Mouse (Mus musculus) hindbrain, embryonic 11.5 days (tissue): ENCODE results near the gene Foxp2. TPM values are rescaled to one million over a fixed set of nuclear protein-coding genes. Genes with fewer than 3 reads are reported as not detected.

Source experiments
- ATAC-seq: fragments of 200-750 bp; cut with Nextera tagmentation; 2 replicates; pipeline ENCODE4 v1.8.0; 2017; ENCODE audit warnings: mild to moderate bottlenecking, moderate TSS enrichment, moderate library complexity; ENCODE audit not compliant: low FRiP score
- DNase-seq: peaks from one replicate; pipeline ENCODE4 v3.0.0-alpha.2; 2015; ENCODE audit warnings: low spot score
- H3K27ac ChIP-seq: fragments of 300-500 bp; sonication (generic); 2 replicates; pipeline ENCODE4 v1.5.1; 2014; ENCODE audit warnings: mild to moderate bottlenecking, low read depth, low read length
- H3K27me3 ChIP-seq: fragments of 300-500 bp; sonication (generic); 2 replicates; pipeline ENCODE4 v1.6.1; 2014; ENCODE audit warnings: mild to moderate bottlenecking, low read length, moderate library complexity, mixed read lengths; ENCODE audit not compliant: control insufficient read depth, insufficient read depth
- H3K36me3 ChIP-seq: fragments of 300-500 bp; sonication (generic); 2 replicates; pipeline ENCODE4 v1.6.1; 2014; ENCODE audit warnings: mild to moderate bottlenecking, low read length, moderate library complexity, mixed read lengths; ENCODE audit not compliant: control insufficient read depth, insufficient read depth
- H3K4me1 ChIP-seq: fragments of 300-500 bp; sonication (generic); replicated peaks from 2 replicates; pipeline ENCODE4 v1.6.1; 2014; ENCODE audit warnings: low read length, mixed read lengths; ENCODE audit not compliant: control insufficient read depth, insufficient read depth
- H3K4me2 ChIP-seq: fragments of 300-500 bp; sonication (generic); replicated peaks from 2 replicates; pipeline ENCODE4 v1.6.1; 2014; ENCODE audit warnings: mild to moderate bottlenecking, low read depth, low read length
- H3K4me3 ChIP-seq: fragments of 300-500 bp; sonication (generic); 2 replicates; pipeline ENCODE4 v1.5.1; 2014; ENCODE audit warnings: low read depth, low read length
- H3K9ac ChIP-seq: fragments of 300-500 bp; sonication (generic); 2 replicates; pipeline ENCODE4 v1.6.1; 2014; ENCODE audit warnings: low read depth, low read length
- H3K9me3 ChIP-seq: fragments of 300-500 bp; sonication (generic); 2 replicates; pipeline ENCODE4 v1.6.1; 2016; ENCODE audit warnings: low read length; ENCODE audit not compliant: control insufficient read depth
- WGBS: fragments of 180-500 bp; shearing (Covaris S2); extraction: QIAGEN DNeasy Blood & Tissue Kit; methylation state at CpG from one replicate; pipeline ENCODE4 v1.1.7; 2014; 5-methylcytosine and 5-hydroxymethylcytosine counted together
- polyA plus RNA-seq: library from polyadenylated mRNA; unstranded; fragments of >200 nt; fragmentation: Nextera tagmentation; extraction: Ambion mirVana; gene quantifications from 2 replicates; pipeline ENCODE4 v1.2.1, GENCODE M21; 2014

Foxp2 gene
- polyA plus RNA-seq = 26.4 and 35.6 TPM in 2 replicates

DNA sequence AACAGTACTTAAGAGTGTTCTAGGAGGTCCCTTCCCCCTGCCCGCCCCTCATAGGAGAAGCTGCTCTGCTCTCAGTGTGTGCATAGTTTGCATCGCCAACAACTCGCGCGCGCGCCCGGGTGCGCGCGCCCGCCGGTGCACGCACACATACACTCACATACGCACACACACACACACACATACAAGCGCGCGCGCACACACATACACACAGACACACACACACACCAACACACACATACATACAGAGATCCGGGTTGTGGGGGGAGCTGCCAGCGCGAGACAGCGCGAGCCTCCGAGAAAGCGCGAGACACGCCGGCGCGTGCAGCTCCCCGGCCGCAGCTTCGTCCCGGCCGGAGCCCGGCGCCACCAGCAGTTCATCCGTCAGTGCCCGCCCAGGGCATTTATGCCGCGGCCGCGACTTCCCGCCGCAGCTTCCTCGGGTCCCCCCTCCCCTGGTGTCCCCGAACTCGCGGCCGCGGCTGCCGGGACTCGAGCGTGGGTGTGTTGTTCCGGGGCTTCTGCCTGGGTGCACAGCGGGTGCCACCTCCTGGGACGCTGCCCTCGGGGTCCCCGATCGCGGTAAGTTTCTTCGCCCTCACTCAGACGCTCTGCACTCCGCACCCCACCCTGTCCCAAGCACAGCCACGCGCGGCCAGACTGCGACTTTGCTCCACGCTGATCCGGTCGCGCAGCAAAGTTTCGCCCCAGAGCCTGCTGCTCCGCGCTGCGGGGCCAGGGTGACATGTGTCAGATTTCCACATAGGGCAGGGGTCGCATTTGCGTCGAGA is at the start of gene Foxp2:
Gene Foxp2, plus strand, starts transcription at position 167 of the 788 bp plus-strand sequence.
- peak; percentile 76 for ATAC-seq
- H3K4me2 ChIP-seq = peak within 1 kb of the TSS; percentile 94
- WGBS = under 1% methylated on average over 74 of the region's 80 CpGs
- H3K36me3 ChIP-seq = no peaks in the 10 kb centered on the region
- peak within 1 kb of the TSS; percentile 76 for H3K4me3 ChIP-seq
- peak; percentile 83 for DNase-seq
- H3K9me3 ChIP-seq = no peaks in the 10 kb centered on the region
- peak within 1 kb of the TSS; percentile 79 for H3K9ac ChIP-seq
- H3K27me3 ChIP-seq = no peaks in the 10 kb centered on the region; the same call in 1 of the 2 replicates
- peaks cover 8% of the 10 kb centered on the region for H3K4me1 ChIP-seq
- peak within 1 kb of the TSS; percentile 77 for H3K27ac ChIP-seq

GRCm38 (mm10) chr6:14885199-14885598 is 15.9 kb upstream of the Foxp2 start:
- ATAC-seq (no peak), DNase-seq (no peak)
- Histone ChIP-seq H3K27ac (no peak overlapping the region), H3K27me3 (no peaks in the 10 kb centered on the region), H3K4me2 (no peak overlapping the region), H3K4me3 (no peak overlapping the region), H3K4me1 (no peaks in the 10 kb centered on the region), H3K9ac (no peak overlapping the region), H3K9me3 (no peaks in the 10 kb centered on the region), H3K36me3 (no peaks in the 10 kb centered on the region)

GRCm38 (mm10) chr6:14897028-14897427 is 4.1 kb upstream of the Foxp2 start:
- Histone ChIP-seq H3K36me3 (no peaks in the 10 kb centered on the region), H3K27me3 (no peaks in the 10 kb centered on the region), H3K4me2 (no peak overlapping the region), H3K4me1 (peaks cover 8% of the 10 kb centered on the region), H3K9me3 (no peaks in the 10 kb centered on the region), H3K4me3 (no peak overlapping the region), H3K27ac (no peak overlapping the region), H3K9ac (no peak overlapping the region)
- ATAC-seq (no peak), DNase-seq (peak; percentile 43)
- WGBS = 4% methylated on average over 2 of the region's 2 CpGs

DNA sequence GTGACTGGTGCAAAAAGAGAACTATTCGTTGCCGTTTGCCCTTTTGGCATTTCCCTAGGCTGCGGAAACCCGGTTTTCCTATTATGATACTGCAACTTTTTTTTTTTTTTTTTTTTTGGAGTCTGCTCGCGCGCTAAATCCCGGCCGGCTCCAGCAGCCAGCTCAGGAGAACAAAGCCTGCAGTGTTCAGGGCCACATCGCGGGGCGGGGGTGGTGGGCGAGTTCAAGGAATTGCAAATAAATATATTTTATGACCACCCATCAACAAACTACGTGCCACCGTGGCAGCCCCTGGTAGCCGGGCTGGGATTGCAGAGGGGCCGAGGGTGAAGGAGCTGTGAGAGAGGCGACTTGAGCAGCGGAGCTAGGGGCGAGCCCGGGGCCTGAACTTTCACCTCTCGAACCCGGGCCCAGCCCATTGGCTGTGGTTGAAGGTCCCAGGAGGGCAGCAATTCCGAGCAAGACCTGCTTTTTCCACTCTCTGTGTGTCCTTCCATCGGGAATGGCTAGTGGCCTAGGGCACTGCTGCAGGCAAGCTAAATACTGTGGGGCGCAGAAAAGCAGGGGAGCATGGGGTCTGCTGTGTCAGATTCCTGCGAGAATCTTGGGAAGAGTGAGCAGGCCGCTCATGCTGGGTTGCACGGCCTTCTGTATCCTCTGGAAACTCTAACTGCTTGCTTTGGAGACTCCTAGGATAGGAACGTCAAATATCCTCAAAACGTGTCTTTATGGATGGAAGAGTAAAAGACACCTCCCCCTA is 2.9 kb upstream of the Foxp2 start:
- Histone ChIP-seq H3K27me3 (no peaks in the 10 kb centered on the region), H3K27ac (peak overlapping the region; percentile 60; the same call in 1 of the 2 replicates), H3K4me1 (peaks cover 8% of the 10 kb centered on the region), H3K36me3 (no peaks in the 10 kb centered on the region), H3K9me3 (no peaks in the 10 kb centered on the region), H3K4me3 (peak overlapping the region; percentile 28), H3K9ac (peak overlapping the region; percentile 49), H3K4me2 (peak overlapping the region; percentile 50)
- DNase-seq (peak; percentile 71), ATAC-seq (peak; percentile 3; the same call in 1 of the 2 replicates)
- under 1% methylated on average over 27 of the region's 31 CpGs for WGBS

- ATAC-seq = no peak
- peaks cover 8% of the 10 kb centered on the region for H3K4me1 ChIP-seq
- 4% methylated on average over 19 of the region's 19 CpGs for WGBS
Measured at GRCm38 (mm10) chr6:14899021-14899610, 2.0 kb upstream of the Foxp2 start.

DNA sequence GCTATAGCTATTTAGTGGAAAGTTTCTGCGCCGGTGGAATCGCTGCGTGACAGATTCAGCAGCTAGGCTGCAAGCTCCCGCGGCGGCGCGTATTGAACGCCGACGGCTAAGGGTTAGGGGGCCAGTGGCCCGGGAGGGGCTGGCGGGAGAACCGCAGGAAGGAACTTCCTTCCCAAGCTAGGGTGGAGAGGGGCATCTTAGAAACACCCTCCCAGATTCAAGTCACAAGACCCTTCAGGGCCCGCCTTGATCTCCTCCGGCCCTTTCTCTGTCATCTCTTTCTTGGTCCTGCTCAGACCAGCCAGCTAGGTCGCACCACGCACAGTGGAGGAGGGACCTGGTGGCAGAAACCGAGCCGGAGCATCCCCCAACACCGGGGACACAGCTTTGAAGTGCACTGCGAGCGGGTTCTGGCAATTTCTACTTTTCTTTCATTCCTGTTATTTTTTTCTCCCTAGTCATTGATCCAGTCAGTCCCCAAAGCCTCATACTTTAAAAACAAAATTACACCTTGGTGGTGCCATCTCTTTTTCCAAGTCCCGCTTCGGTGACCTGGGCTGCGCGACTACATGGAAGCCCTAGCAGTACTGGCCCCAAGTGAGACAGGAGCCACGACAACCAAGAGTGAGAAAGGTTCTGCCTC is 1.1 kb upstream of the Foxp2 start:
- H3K4me3 ChIP-seq = peak overlapping the region; percentile 76
- peak; percentile 46 for ATAC-seq
- peaks cover 8% of the 10 kb centered on the region for H3K4me1 ChIP-seq
- peak; percentile 71 for DNase-seq
- no peaks in the 10 kb centered on the region; the same call in 1 of the 2 replicates for H3K27me3 ChIP-seq
- peak overlapping the region; percentile 77 for H3K27ac ChIP-seq
- H3K36me3 ChIP-seq = no peaks in the 10 kb centered on the region
- H3K9ac ChIP-seq = peak overlapping the region; percentile 79
- H3K4me2 ChIP-seq = peak overlapping the region; percentile 94
- H3K9me3 ChIP-seq = no peaks in the 10 kb centered on the region
- WGBS = 1% methylated on average over 29 of the region's 29 CpGs

More at GRCm38 (mm10) chr6:14899021-14899610, 2.0 kb upstream of the Foxp2 start:
- no peaks in the 10 kb centered on the region for H3K36me3 ChIP-seq
- peak; percentile 43 for DNase-seq
- no peak overlapping the region for H3K27ac ChIP-seq
- 0 out of 2 replicates have a peak overlapping the region, but pooled peaks have one; percentile 14 for H3K4me3 ChIP-seq
- no peaks in the 10 kb centered on the region; the same call in 1 of the 2 replicates for H3K27me3 ChIP-seq
- no peaks in the 10 kb centered on the region for H3K9me3 ChIP-seq
- H3K4me2 ChIP-seq = peak overlapping the region; percentile 94
- H3K9ac ChIP-seq = peak overlapping the region; percentile 28; the same call in 1 of the 2 replicates

- WGBS = 1% methylated on average over 20 of the region's 20 CpGs
- Histone ChIP-seq H3K9me3 (no peaks in the 10 kb centered on the region), H3K4me2 (peak overlapping the region; percentile 94), H3K27ac (peak overlapping the region; percentile 77), H3K4me1 (peaks cover 8% of the 10 kb centered on the region), H3K9ac (peak overlapping the region; percentile 79), H3K27me3 (no peaks in the 10 kb centered on the region; the same call in 1 of the 2 replicates), H3K4me3 (peak overlapping the region; percentile 76), H3K36me3 (no peaks in the 10 kb centered on the region)
- peak; percentile 82 for DNase-seq
- ATAC-seq = peak; percentile 85
Measured at GRCm38 (mm10) chr6:14900579-14901021, 549 bp upstream of the Foxp2 start.
